Mouse (Mus musculus): Measurements from ENCODE around the gene 1700015G11Rik. TPM values are rescaled to one million over a fixed set of nuclear protein-coding genes. Genes with fewer than 3 reads are reported as not detected.

The 1700015G11Rik gene
- not detected in 2 replicates for polyA plus RNA-seq (2014; fragmentation: Nextera tagmentation; extraction: Ambion mirVana)

DNA sequence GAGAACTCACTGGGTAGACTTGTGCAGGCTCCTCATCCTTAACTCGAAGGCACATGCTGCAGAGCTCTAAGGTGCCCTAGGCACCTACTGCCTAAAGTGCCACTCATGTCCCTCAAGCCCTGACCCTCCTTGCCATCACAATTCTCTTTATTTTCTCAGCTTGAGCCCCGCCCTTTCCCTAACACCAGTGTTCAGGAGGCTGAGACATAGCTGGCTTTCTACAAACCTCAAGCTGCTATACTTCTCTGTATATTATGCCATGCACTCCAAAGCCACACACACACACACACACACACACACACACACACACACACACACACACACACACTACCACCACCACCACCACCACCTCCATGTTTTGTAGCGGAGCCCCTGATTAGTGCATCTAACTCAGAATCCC, at the start of gene 1700015G11Rik:
TSS of gene 1700015G11Rik (minus strand) at position 101 of the 400 bp plus-strand sequence.
- H3K4me3 ChIP-seq (ENCODE audit: low read depth, low read length), result no peak within 1 kb of the TSS
- H3K27me3 ChIP-seq (ENCODE audit: control insufficient read depth, insufficient read depth, low read length), result no peaks in the 10 kb centered on the region
- no peak within 1 kb of the TSS for H3K27ac ChIP-seq (ENCODE audit: low read depth, low read length)
- WGBS, result 83% methylated on average over 3 of the region's 3 CpGs
- ATAC-seq (ENCODE audit: low FRiP score) (no peak), DNase-seq (ENCODE audit: low spot score) (no peak)
- no peaks in the 10 kb centered on the region for H3K36me3 ChIP-seq (ENCODE audit: control insufficient read depth, insufficient read depth, low read length)
- no peak within 1 kb of the TSS for H3K4me2 ChIP-seq (replicated peaks; ENCODE audit: low read depth, low read length)
- H3K9me3 ChIP-seq (ENCODE audit: control insufficient read depth, low read length), result no peaks in the 10 kb centered on the region
- no peaks in the 10 kb centered on the region for H3K4me1 ChIP-seq (replicated peaks; ENCODE audit: control insufficient read depth, insufficient read depth, low read length)
- H3K9ac ChIP-seq (ENCODE audit: low read depth, low read length), result no peak within 1 kb of the TSS

DNA sequence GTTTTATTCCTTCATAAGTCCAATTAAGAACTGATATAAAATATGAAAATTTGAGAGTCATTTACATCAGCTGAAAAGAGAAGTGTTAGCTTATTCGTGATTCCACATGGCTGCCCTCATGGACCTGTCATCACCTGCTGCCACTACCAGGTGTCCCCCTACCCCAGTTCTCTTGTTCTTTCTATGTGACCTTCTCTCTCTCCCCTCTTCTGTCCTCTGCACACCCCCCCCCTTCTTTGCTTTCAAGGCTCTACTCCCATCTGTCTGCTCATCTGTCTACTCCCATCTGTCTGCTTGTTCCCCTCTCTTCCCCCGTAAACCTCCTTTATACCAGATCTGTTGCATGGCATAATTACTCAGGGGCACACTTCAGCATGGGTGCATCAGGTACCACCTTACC, 41.4 kb upstream of the 1700015G11Rik start:
- Histone ChIP-seq H3K4me3 (ENCODE audit: low read depth, low read length) (no peak overlapping the region), H3K27me3 (ENCODE audit: control insufficient read depth, insufficient read depth, low read length) (no peaks in the 10 kb centered on the region), H3K4me2 (replicated peaks; ENCODE audit: low read depth, low read length) (no peak overlapping the region), H3K9ac (ENCODE audit: low read depth, low read length) (no peak overlapping the region), H3K4me1 (replicated peaks; ENCODE audit: control insufficient read depth, insufficient read depth, low read length) (no peaks in the 10 kb centered on the region), H3K36me3 (ENCODE audit: control insufficient read depth, insufficient read depth, low read length) (no peaks in the 10 kb centered on the region), H3K27ac (ENCODE audit: low read depth, low read length) (no peak overlapping the region), H3K9me3 (ENCODE audit: control insufficient read depth, low read length) (no peaks in the 10 kb centered on the region)
- ATAC-seq (ENCODE audit: low FRiP score), result no peak
- no peak for DNase-seq (ENCODE audit: low spot score)
- WGBS, result 77% methylated on average over 2 of the region's 2 CpGs

GRCm38 (mm10) chr7:52056274-52056673, 40.7 kb upstream of the 1700015G11Rik start:
- no peak overlapping the region for H3K9ac ChIP-seq (ENCODE audit: low read depth, low read length)
- 65% methylated on average over 4 of the region's 4 CpGs for WGBS
- H3K36me3 ChIP-seq (ENCODE audit: control insufficient read depth, insufficient read depth, low read length), result no peaks in the 10 kb centered on the region
- ATAC-seq (ENCODE audit: low FRiP score) (peak; percentile 74), DNase-seq (ENCODE audit: low spot score) (peak; percentile 1)
- no peaks in the 10 kb centered on the region for H3K9me3 ChIP-seq (ENCODE audit: control insufficient read depth, low read length)
- H3K27me3 ChIP-seq (ENCODE audit: control insufficient read depth, insufficient read depth, low read length), result no peaks in the 10 kb centered on the region
- H3K4me3 ChIP-seq (ENCODE audit: low read depth, low read length), result no peak overlapping the region
- no peaks in the 10 kb centered on the region for H3K4me1 ChIP-seq (replicated peaks; ENCODE audit: control insufficient read depth, insufficient read depth, low read length)
- H3K27ac ChIP-seq (ENCODE audit: low read depth, low read length), result no peak overlapping the region
- no peak overlapping the region for H3K4me2 ChIP-seq (replicated peaks; ENCODE audit: low read depth, low read length)

DNA sequence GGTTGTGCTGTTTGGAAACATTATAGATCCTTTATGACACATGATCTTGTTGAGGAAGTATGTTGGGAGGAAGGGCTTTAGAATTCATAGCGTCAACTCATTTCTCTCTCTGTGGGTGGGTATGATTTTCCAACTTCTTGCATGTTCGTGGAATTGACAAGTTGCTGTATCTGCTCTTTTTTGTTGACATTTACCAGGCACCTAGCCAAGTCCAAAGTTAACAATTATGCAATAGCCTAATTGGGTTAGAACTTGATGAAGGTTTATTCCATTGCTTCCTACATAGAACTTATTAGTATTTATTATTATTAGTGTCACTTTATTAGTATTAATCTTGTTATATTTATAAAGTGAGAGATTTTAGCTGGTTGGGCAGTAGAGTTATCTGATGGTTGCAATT, 40.3 kb upstream of the 1700015G11Rik start:
- Histone ChIP-seq H3K36me3 (ENCODE audit: control insufficient read depth, insufficient read depth, low read length) (no peaks in the 10 kb centered on the region), H3K4me3 (ENCODE audit: low read depth, low read length) (no peak overlapping the region), H3K9me3 (ENCODE audit: control insufficient read depth, low read length) (no peaks in the 10 kb centered on the region), H3K27me3 (ENCODE audit: control insufficient read depth, insufficient read depth, low read length) (no peaks in the 10 kb centered on the region), H3K4me1 (replicated peaks; ENCODE audit: control insufficient read depth, insufficient read depth, low read length) (no peaks in the 10 kb centered on the region), H3K4me2 (replicated peaks; ENCODE audit: low read depth, low read length) (no peak overlapping the region), H3K27ac (ENCODE audit: low read depth, low read length) (no peak overlapping the region), H3K9ac (ENCODE audit: low read depth, low read length) (no peak overlapping the region)
- DNase-seq (ENCODE audit: low spot score) (no peak), ATAC-seq (ENCODE audit: low FRiP score) (no peak)
- 74% methylated on average over 2 of the region's 2 CpGs for WGBS

- Histone ChIP-seq H3K9me3 (ENCODE audit: control insufficient read depth, low read length) (no peaks in the 10 kb centered on the region), H3K27ac (ENCODE audit: low read depth, low read length) (no peak overlapping the region), H3K9ac (ENCODE audit: low read depth, low read length) (no peak overlapping the region), H3K4me2 (replicated peaks; ENCODE audit: low read depth, low read length) (no peak overlapping the region), H3K4me3 (ENCODE audit: low read depth, low read length) (no peak overlapping the region), H3K36me3 (ENCODE audit: control insufficient read depth, insufficient read depth, low read length) (no peaks in the 10 kb centered on the region), H3K27me3 (ENCODE audit: control insufficient read depth, insufficient read depth, low read length) (no peaks in the 10 kb centered on the region), H3K4me1 (replicated peaks; ENCODE audit: control insufficient read depth, insufficient read depth, low read length) (no peaks in the 10 kb centered on the region)
- DNase-seq (ENCODE audit: low spot score) (peak; percentile 72), ATAC-seq (ENCODE audit: low FRiP score) (peak; percentile 65)
- 49% methylated on average over 8 of the region's 8 CpGs for WGBS
Measured at GRCm38 (mm10) chr7:52037600-52038582, 22.4 kb upstream of the 1700015G11Rik start.

- no peak overlapping the region for H3K4me2 ChIP-seq (replicated peaks; ENCODE audit: low read depth, low read length)
- no peak overlapping the region for H3K4me3 ChIP-seq (ENCODE audit: low read depth, low read length)
- DNase-seq (ENCODE audit: low spot score) (no peak), ATAC-seq (ENCODE audit: low FRiP score) (no peak)
- H3K4me1 ChIP-seq (replicated peaks; ENCODE audit: control insufficient read depth, insufficient read depth, low read length), result no peaks in the 10 kb centered on the region
- H3K27ac ChIP-seq (ENCODE audit: low read depth, low read length), result no peak overlapping the region
- H3K27me3 ChIP-seq (ENCODE audit: control insufficient read depth, insufficient read depth, low read length), result no peaks in the 10 kb centered on the region
- H3K9ac ChIP-seq (ENCODE audit: low read depth, low read length), result no peak overlapping the region
- 93% methylated on average over 5 of the region's 5 CpGs for WGBS
- H3K9me3 ChIP-seq (ENCODE audit: control insufficient read depth, low read length), result no peaks in the 10 kb centered on the region
- H3K36me3 ChIP-seq (ENCODE audit: control insufficient read depth, insufficient read depth, low read length), result no peaks in the 10 kb centered on the region
Measured at GRCm38 (mm10) chr7:52024050-52024626, 8.6 kb upstream of the 1700015G11Rik start.

DNA sequence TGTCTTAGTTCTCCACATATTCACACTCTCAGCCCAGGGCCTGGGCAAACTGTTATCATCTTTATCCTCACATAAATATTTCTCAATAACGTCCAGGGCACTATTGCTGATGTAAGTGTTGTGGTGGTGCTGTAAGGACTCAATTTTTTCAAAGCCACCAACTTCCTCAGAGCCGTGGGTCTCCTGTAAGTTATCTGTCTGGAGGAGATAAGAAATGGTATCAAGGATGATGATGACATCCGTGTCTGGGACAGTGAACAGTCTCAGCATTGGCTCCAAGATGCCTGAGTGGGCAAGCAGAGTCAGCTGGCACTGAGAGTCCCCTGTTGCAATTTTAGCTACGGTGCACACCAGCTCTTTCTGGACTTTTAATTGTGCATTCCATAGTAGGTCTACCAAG, 6.5 kb upstream of the 1700015G11Rik start:
- Histone ChIP-seq H3K36me3 (ENCODE audit: control insufficient read depth, insufficient read depth, low read length) (no peaks in the 10 kb centered on the region), H3K27me3 (ENCODE audit: control insufficient read depth, insufficient read depth, low read length) (no peaks in the 10 kb centered on the region), H3K4me3 (ENCODE audit: low read depth, low read length) (no peak overlapping the region), H3K4me1 (replicated peaks; ENCODE audit: control insufficient read depth, insufficient read depth, low read length) (no peaks in the 10 kb centered on the region), H3K9ac (ENCODE audit: low read depth, low read length) (no peak overlapping the region), H3K9me3 (ENCODE audit: control insufficient read depth, low read length) (no peaks in the 10 kb centered on the region), H3K4me2 (replicated peaks; ENCODE audit: low read depth, low read length) (no peak overlapping the region), H3K27ac (ENCODE audit: low read depth, low read length) (no peak overlapping the region)
- WGBS, result 85% methylated on average over 4 of the region's 4 CpGs
- ATAC-seq (ENCODE audit: low FRiP score) (no peak), DNase-seq (ENCODE audit: low spot score) (no peak)

DNA sequence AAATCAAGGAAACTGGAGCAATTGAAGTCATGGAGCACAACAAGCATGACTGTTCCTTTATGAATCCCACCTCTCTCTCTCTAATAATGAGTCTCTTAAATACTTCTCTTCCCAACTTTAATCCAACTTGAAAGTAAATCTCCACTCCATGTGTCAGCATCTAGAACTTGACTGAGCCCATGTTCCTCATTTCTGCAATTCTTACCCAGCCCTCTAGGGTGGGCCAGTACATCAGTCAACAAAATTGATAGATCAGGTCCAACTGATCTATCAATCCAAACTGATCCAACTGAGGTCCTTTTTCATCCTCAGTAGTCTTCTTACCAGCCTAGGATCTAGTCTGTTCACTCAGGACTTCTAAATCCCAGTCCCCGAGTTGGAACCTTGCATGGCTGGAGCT, 348 bp downstream of the 1700015G11Rik start:
- Histone ChIP-seq H3K4me3 (ENCODE audit: low read depth, low read length) (no peak overlapping the region), H3K9ac (ENCODE audit: low read depth, low read length) (no peak overlapping the region), H3K36me3 (ENCODE audit: control insufficient read depth, insufficient read depth, low read length) (no peaks in the 10 kb centered on the region), H3K4me1 (replicated peaks; ENCODE audit: control insufficient read depth, insufficient read depth, low read length) (no peaks in the 10 kb centered on the region), H3K4me2 (replicated peaks; ENCODE audit: low read depth, low read length) (no peak overlapping the region), H3K27me3 (ENCODE audit: control insufficient read depth, insufficient read depth, low read length) (no peaks in the 10 kb centered on the region), H3K9me3 (ENCODE audit: control insufficient read depth, low read length) (no peaks in the 10 kb centered on the region), H3K27ac (ENCODE audit: low read depth, low read length) (no peak overlapping the region)
- DNase-seq (ENCODE audit: low spot score), result no peak
- no peak for ATAC-seq (ENCODE audit: low FRiP score)
- 74% methylated on average over 1 of the region's 1 CpGs for WGBS

- H3K27me3 ChIP-seq (ENCODE audit: control insufficient read depth, insufficient read depth, low read length), result no peaks in the 10 kb centered on the region
- H3K4me2 ChIP-seq (replicated peaks; ENCODE audit: low read depth, low read length), result no peak overlapping the region
- H3K9ac ChIP-seq (ENCODE audit: low read depth, low read length), result no peak overlapping the region
- ATAC-seq (ENCODE audit: low FRiP score) (no peak), DNase-seq (ENCODE audit: low spot score) (no peak)
- H3K4me3 ChIP-seq (ENCODE audit: low read depth, low read length), result no peak overlapping the region
- no peak overlapping the region for H3K27ac ChIP-seq (ENCODE audit: low read depth, low read length)
- H3K9me3 ChIP-seq (ENCODE audit: control insufficient read depth, low read length), result no peaks in the 10 kb centered on the region
- H3K36me3 ChIP-seq (ENCODE audit: control insufficient read depth, insufficient read depth, low read length), result no peaks in the 10 kb centered on the region
- H3K4me1 ChIP-seq (replicated peaks; ENCODE audit: control insufficient read depth, insufficient read depth, low read length), result no peaks in the 10 kb centered on the region
- 77% methylated on average over 7 of the region's 7 CpGs for WGBS
Measured at GRCm38 (mm10) chr7:52013457-52013856, 2.1 kb downstream of the 1700015G11Rik start.

All from hindbrain, embryonic 11.5 days (tissue).